Mouse (Mus musculus) megakaryocyte progenitor cell, adult 5-6 weeks (primary cell): ENCODE data around the gene Nfib. TPM values are rescaled to one million over a fixed set of nuclear protein-coding genes. Genes with fewer than 3 reads are reported as not detected.

Experiments
- ATAC-seq: replicated peaks from 2 replicates; pipeline ENCODE4 v1.8.0; 2016; ENCODE audit warnings: mild to moderate bottlenecking, moderate TSS enrichment, inconsistent platforms; ENCODE audit not compliant: poor library complexity
- total RNA-seq, 2 experiments: library from RNA; stranded (forward) in 1 of 2; stranded (reverse) in 1 of 2; fragments of 157-497, 149-512 nt in 1 of 2; fragments of 200-1000 nt in 1 of 2; gene quantifications; 2 replicates each; pipeline versions ENCODE4 v1.2.3 to v1.2.4; 2015 to 2017

Nfib gene
- total RNA-seq, 2 experiments from 2014 or later: not detected

DNA sequence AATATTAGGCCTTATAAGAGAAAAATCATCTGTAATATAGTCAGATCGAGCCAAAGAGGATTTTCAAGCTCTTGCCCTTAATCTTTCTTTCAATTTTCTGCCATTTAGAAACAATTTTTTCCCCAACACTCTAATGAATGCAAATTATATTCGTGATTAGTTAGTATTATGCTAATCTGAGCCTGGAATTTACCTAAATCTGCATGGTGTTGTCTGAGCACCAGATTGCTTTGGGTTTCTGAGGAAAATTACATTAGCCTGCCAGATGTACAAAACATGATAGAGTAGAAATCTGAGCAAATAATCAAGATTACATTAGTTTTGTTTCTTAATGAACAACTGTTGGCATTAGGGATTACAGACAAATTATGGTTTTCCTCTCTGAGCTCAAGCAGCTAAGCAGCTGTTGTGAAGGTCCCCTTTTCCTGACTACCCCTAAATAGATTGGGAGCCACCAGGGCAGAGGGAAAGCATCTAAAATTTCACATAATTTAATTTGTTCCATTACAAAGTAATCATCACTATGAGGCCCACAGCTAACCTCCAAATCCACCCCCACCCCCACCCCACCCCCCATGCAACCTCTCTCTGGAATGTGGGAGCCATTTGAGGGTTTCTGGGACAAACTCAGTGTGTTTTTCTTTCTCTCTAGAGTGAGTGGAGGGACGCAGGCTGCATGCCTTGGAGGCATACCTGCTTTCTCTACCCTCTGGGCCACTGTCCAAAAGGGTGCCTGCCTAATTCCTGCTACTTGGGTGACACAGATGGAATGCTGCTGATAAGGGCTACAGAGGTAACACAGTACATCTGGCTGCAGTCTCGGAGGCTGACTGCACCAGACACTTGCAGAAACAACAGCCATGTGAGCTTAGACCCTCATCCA is 14.2 kb downstream of the Nfib start:
- ATAC-seq: peak; percentile 75

DNA sequence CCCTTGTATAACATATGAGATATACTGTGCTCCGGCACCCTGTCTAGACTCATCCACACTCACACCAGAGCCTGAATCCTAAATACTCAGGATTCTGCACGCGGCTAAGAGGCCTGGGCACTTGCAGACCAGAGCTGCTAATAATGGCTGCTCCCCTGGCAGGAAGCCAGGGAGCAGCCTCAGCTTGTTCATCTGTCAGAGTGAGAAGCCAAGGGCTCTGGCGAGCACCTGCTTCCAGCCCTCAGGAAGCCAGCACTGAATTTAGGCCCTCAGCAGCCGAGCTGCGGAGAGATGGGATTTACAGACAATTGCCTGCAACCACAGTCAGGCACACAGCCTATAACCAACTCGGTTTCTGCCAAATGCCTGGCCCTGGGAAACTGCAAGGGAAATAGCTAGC is 15.3 kb downstream of the Nfib start:
- no peak for ATAC-seq

DNA sequence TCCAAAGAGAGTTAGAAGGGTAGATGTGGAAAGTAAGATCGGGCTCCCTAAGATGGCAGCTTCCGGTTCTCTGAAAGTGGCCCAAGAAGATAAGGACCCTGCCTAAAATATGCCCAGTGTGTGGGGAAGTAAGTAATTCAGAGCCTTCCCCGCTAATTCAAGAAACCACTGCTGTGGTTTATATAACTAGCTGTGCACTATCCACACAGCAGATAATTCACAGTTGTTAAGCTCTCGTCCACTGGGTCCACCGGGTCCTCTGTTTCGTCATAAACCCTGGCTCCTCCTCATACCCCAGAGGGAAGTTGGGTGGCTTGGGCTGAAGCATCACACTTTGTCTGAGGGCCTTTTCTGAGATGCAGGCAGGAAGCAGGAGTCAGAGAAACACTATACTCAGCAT is 19.5 kb downstream of the Nfib start:
- peak; percentile 87 for ATAC-seq

GRCm38 (mm10) chr4:82684088-82684715 is 21.3 kb downstream of the Nfib start:
- no peak for ATAC-seq

DNA sequence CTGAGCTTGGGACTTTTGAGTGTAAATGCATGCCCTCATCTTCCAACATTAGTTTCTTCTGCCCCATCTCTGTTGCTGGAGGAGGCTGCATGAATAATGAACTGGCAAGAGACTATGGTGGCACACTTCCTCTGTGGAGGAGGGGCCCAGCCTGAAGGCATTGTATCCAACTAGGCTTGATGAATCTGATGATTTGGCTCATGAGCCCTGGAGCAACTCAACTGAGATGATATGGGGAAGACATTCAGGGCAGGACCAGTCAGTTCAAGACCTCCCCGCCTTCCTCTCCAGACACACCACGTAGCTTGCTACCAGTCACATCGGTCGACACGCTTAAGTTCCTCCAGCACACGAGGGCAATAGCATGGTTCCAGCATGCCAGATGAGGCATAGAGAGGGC is 22.0 kb downstream of the Nfib start:
- no peak for ATAC-seq

GRCm38 (mm10) chr4:82676104-82676503 is 29.4 kb downstream of the Nfib start:
- no peak for ATAC-seq

GRCm38 (mm10) chr4:82667271-82667872 is 38.2 kb downstream of the Nfib start:
- ATAC-seq: no peak

- no peak for ATAC-seq
These were observed 41.1 kb downstream of the Nfib start for GRCm38 (mm10) chr4:82664436-82664835.

DNA sequence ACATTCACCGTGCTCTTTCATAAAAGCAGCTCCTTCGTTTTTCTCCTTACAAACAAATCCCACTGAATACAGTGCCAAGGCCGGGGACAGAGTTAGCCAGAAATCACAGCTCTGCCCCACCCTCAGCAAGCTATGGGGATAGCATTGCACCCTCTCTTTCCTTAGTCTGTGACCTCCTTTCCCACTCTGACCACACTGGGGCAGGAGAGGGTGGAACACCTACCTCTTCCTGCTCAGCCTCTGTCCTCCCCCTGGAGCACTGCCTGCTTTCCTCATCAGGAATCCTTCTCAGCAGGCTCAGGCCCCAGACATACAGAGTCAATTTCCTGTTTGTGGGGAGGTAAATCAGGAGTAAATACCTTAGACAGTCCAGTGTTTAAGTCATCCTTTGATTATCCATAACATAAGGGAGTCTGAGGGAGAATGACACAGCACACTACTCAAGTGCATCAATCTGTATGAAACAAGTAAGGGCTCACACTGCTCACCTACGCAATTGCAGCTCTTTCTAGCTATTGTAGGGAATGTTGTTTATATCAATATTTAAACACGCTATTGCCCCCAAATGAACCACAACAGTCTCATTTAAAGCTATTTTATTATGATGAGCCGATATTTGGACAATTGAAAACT is 41.7 kb downstream of the Nfib start:
- no peak for ATAC-seq

DNA sequence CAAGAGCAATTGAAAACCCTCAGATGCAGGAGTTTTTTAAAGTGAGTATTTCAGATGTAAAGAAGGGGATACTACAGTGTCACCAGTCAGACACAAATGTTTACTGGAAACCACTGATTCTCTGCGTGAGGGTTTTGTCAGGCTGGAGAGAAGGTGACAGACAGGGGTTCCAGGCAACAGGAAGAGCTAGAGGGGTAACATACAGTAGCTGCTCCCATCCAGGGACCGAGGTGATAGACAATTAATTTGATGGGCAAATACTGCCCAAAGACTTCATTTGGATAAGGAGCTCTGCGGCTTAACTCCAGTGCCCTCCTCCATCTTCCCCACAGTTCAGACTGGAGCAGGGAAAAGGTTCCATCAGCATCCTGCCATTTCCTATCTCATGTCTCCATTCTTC is 42.9 kb downstream of the Nfib start:
- ATAC-seq: no peak

GRCm38 (mm10) chr4:82662222-82662621 is 43.3 kb downstream of the Nfib start:
- no peak for ATAC-seq

- ATAC-seq: no peak
These were observed 44.3 kb downstream of the Nfib start for GRCm38 (mm10) chr4:82661215-82661614.

- no peak for ATAC-seq
These were observed 59.9 kb downstream of the Nfib start for GRCm38 (mm10) chr4:82645679-82646078.

- ATAC-seq: no peak
These were observed 60.8 kb downstream of the Nfib start for GRCm38 (mm10) chr4:82644797-82645196.

- no peak for ATAC-seq
These were observed 61.8 kb downstream of the Nfib start for GRCm38 (mm10) chr4:82643734-82644085.

DNA sequence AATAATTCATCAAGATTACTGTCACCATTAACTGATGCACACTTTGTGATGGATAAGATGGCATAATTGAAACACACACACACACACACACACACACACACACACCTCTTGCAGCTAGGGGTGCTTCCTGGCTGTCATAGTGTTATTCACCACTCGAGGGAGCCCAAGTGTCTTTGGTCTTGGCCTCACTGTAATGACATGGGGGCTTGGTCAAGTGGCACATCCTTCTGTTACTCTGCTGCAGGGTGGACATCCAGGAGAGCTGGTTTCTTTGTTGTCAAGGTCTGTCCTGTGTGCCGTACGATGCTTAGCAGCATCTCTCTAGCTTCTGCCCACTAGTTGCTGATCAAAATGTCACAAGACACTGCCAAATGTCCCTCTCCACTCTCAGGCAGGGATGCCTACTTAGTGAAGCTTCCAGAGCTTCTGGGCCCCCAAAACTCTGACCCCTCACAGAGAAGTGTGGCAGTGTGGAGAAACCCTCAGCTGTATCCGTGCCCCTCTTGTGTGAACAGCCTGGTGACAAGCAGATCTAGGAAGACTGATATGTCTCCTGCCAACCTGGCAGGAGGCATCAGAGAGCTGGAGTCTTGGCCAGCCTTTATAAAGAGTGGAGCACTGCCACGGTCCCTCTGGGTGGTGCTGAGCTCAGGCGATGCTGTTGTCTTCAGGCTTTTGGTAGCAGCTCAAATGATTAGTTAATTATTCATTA is 62.4 kb downstream of the Nfib start:
- peak; percentile 90 for ATAC-seq

DNA sequence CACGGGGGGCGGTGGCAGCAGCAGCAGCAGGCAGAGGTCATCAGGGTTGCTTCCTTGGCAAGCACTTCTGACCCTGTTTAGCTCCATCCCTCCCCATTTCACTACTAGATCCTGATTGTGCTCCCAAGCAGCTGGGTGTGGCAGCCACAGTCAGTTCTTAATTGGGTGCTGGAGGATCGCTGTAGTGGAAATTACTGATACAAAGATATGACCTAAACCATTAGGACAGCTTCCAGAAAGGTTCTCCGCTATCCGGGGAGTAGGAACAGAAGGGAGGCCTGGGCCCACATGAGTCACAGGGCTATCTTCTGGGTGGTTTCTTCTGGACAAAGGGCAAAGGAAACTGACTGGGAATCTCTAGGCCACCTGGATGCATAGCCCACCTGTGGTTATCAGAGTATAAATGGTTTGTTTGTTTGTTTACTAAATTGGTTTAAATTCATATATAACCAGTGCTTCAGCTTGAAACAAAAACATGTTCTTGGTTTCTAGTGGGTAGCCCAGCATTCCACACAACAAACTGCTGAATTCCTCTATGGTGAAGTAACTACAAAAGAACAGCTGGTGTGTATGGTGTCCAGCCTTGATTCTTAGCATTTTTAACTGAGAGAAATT is 64.4 kb downstream of the Nfib start:
- ATAC-seq: no peak

- no peak for ATAC-seq
These were observed 67.3 kb downstream of the Nfib start for GRCm38 (mm10) chr4:82638251-82638650.

- ATAC-seq: no peak
These were observed 67.9 kb downstream of the Nfib start for GRCm38 (mm10) chr4:82637633-82638032.

- no peak for ATAC-seq
These were observed 68.9 kb downstream of the Nfib start for GRCm38 (mm10) chr4:82636658-82637057.

- ATAC-seq: no peak
These were observed 69.7 kb downstream of the Nfib start for GRCm38 (mm10) chr4:82635881-82636280.
